9 mouse cellular contexts compared by ENCODE assay signal in the genomic region with DNA sequence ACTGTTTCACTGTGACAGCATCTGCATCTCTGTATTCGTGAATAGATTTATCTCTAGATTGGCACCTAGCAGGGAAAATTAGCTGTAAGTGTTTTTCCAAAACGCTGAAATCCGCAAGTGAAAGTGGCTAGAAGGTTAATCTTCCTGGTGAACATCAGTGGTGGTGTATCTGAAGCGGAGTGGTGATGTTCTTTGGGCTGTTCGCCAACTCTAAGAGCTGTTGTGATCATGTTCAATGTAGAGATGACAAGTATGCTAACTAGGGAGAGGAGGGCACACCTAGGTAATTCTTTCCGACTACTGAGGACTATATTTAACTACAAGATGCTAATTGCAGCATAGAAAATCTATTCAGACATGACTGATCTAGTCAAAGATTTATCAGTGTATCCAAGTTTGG. TPM values are rescaled to one million over a fixed set of nuclear protein-coding genes. Genes with fewer than 3 reads are reported as not detected.
DNase-seq lines count a peak whose midpoint lies in the region; ATAC-seq lines count a peak whose summit lies in the region.
"Had no signal": no experiment of that assay in that cellular context is flagged by ENCODE, and none has a peak within 500 bp of the region (broad histone marks: within the 10 kb centered on the region; RNA-seq: fewer than 3 reads in every experiment).

No protein-coding gene starts in this region.

- H3K4me3 ChIP-seq in embryonic facial prominence, embryonic 12.5 days, result no peak overlapping the region
- no peak overlapping the region for H3K4me3 ChIP-seq in embryonic facial prominence, embryonic 10.5 days
- peak overlapping the region; percentile 50 for H3K4me3 ChIP-seq in hindbrain, embryonic 15.5 days
- H3K4me3 ChIP-seq in neural tube, embryonic 15.5 days (replicated peaks), result peak overlapping the region; percentile 54

- peak overlapping the region; percentile 32; the same call in 1 of the 2 replicates for H3K4me2 ChIP-seq in embryonic facial prominence, embryonic 12.5 days (replicated peaks)
- H3K4me2 ChIP-seq in hindbrain, embryonic 15.5 days, result peak overlapping the region; percentile 69
- peak overlapping the region; percentile 74 for H3K4me2 ChIP-seq in neural tube, embryonic 15.5 days

- 47% methylated on average over 6 of the region's 6 CpGs for WGBS in embryonic facial prominence, embryonic 12.5 days
- WGBS in embryonic facial prominence, embryonic 10.5 days, result 46% methylated on average over 6 of the region's 6 CpGs
- WGBS in hindbrain, embryonic 15.5 days, result 33% methylated on average over 6 of the region's 6 CpGs
- WGBS in neural tube, embryonic 15.5 days, result 40% methylated on average over 6 of the region's 6 CpGs

- intact Hi-C loops in gastrocnemius, postnatal 14 days (cut with DNase I; ENCODE audit: low total_unique reads), result no loop called here

- peaks cover 6% of the 10 kb centered on the region; the same call in 1 of the 2 replicates for H3K4me1 ChIP-seq in embryonic facial prominence, embryonic 12.5 days
- peaks cover 15% of the 10 kb centered on the region for H3K4me1 ChIP-seq in embryonic facial prominence, embryonic 10.5 days
- peaks cover 20% of the 10 kb centered on the region; the same call in 1 of the 2 replicates for H3K4me1 ChIP-seq in hindbrain, embryonic 15.5 days (replicated peaks)
- peaks cover 16% of the 10 kb centered on the region; the same call in 1 of the 2 replicates for H3K4me1 ChIP-seq in neural tube, embryonic 15.5 days

- H3K36me3 ChIP-seq in embryonic facial prominence, embryonic 12.5 days, result no peaks in the 10 kb centered on the region
- H3K36me3 ChIP-seq in embryonic facial prominence, embryonic 10.5 days (replicated peaks), result no peaks in the 10 kb centered on the region
- H3K36me3 ChIP-seq in hindbrain, embryonic 15.5 days, result no peaks in the 10 kb centered on the region
- H3K36me3 ChIP-seq in neural tube, embryonic 15.5 days, result no peaks in the 10 kb centered on the region

- no peak overlapping the region for H3K27ac ChIP-seq in embryonic facial prominence, embryonic 12.5 days
- H3K27ac ChIP-seq in embryonic facial prominence, embryonic 10.5 days (replicated peaks), result no peak overlapping the region
- peak overlapping the region; percentile 62 for H3K27ac ChIP-seq in hindbrain, embryonic 15.5 days (replicated peaks)
- H3K27ac ChIP-seq in neural tube, embryonic 15.5 days (replicated peaks), result peak overlapping the region; percentile 56; the same call in 1 of the 2 replicates

- no peak for ATAC-seq in embryonic facial prominence, embryonic 12.5 days (ENCODE audit: insufficient number of reproducible peaks, insufficient read depth, low FRiP score, low TSS enrichment)
- no peak for ATAC-seq in hindbrain, embryonic 15.5 days (ENCODE audit: low FRiP score, low read depth)
- no peak for ATAC-seq in neural tube, embryonic 15.5 days (ENCODE audit: low FRiP score)

- H3K9ac ChIP-seq in embryonic facial prominence, embryonic 12.5 days, result no peak overlapping the region
- peak overlapping the region; percentile 49 for H3K9ac ChIP-seq in hindbrain, embryonic 15.5 days
- H3K9ac ChIP-seq in neural tube, embryonic 15.5 days (replicated peaks), result peak overlapping the region; percentile 46

- no peaks in the 10 kb centered on the region for H3K27me3 ChIP-seq in embryonic facial prominence, embryonic 12.5 days
- peaks cover 7% of the 10 kb centered on the region for H3K27me3 ChIP-seq in embryonic facial prominence, embryonic 10.5 days (replicated peaks; ENCODE audit: low read depth, poor library complexity, severe bottlenecking)
- H3K27me3 ChIP-seq in hindbrain, embryonic 15.5 days, result no peaks in the 10 kb centered on the region
- H3K27me3 ChIP-seq in neural tube, embryonic 15.5 days (replicated peaks), result no peaks in the 10 kb centered on the region

- DNase-seq in embryonic facial prominence, embryonic 10.5 days (ENCODE audit: low spot score), result no peak
- DNase-seq in retina, postnatal 1 day, result peak; percentile 25
- DNase-seq in retina, embryonic 14.5 days (ENCODE audit: low spot score), result no peak
- no peak for DNase-seq in natural killer cell, adult 2 months (ENCODE audit: low spot score in 2 of 2)
- no peak for DNase-seq in gastrocnemius, postnatal 14 days
- DNase-seq: liver had no signal

- no peaks in the 10 kb centered on the region for H3K9me3 ChIP-seq in embryonic facial prominence, embryonic 12.5 days
- no peaks in the 10 kb centered on the region for H3K9me3 ChIP-seq in embryonic facial prominence, embryonic 10.5 days
- no peaks in the 10 kb centered on the region for H3K9me3 ChIP-seq in hindbrain, embryonic 15.5 days
- no peaks in the 10 kb centered on the region for H3K9me3 ChIP-seq in neural tube, embryonic 15.5 days (replicated peaks)

RNA-seq across cellular contexts. Expression of a gene that starts 1.7 kb away (rescaled TPM):
- polyA plus RNA-seq in embryonic facial prominence, embryonic 12.5 days (2016; fragmentation: Nextera tagmentation; extraction: Ambion mirVana), result 4.0 and 4.8 TPM in 2 replicates
- polyA plus RNA-seq in embryonic facial prominence, embryonic 10.5 days (2016; fragmentation: Nextera tagmentation; extraction: Ambion mirVana), result 0.69 and 0.88 TPM in 2 replicates
- 33.4 and 35.0 TPM in 2 replicates for polyA plus RNA-seq in hindbrain, embryonic 15.5 days (2015; fragmentation: Nextera tagmentation; extraction: Ambion mirVana)
- polyA plus RNA-seq in neural tube, embryonic 15.5 days (2015; fragmentation: Nextera tagmentation; extraction: Ambion mirVana), result 32.9 and 38.0 TPM in 2 replicates
- total RNA-seq in gastrocnemius, postnatal 14 days (2021), result under 1 TPM; 0.22 to 0.64 TPM

Comparison
In these comparisons a context has a peak if more than half of its experiments do, and no peak if none do; other contexts are left out.
1. H3K27ac ChIP-seq: peak in hindbrain, embryonic 15.5 days (single experiment) and neural tube, embryonic 15.5 days (single experiment); none in embryonic facial prominence, embryonic 12.5 days (single experiment) and embryonic facial prominence, embryonic 10.5 days (single experiment).
2. H3K4me3 ChIP-seq: peak in hindbrain, embryonic 15.5 days (single experiment) and neural tube, embryonic 15.5 days (single experiment); none in embryonic facial prominence, embryonic 12.5 days (single experiment) and embryonic facial prominence, embryonic 10.5 days (single experiment).
3. Peak in every context shown above with its lines, with median percentiles within 50 percentile points of each other: H3K4me2 ChIP-seq.